Mouse (Mus musculus) heart, embryonic 10.5 days (tissue): ENCODE measurements at regions not wholly inside any gene's neighbourhood (a gene's known extent, or its start where the extent isn't known, plus 50 kb on each side); places are given as distances from the start of the nearest gene placed in this dataset.

Experiments
- DNase-seq: peaks from one replicate; pipeline ENCODE4 v3.0.0-alpha.2; 2017; ENCODE audit warnings: low spot score
- H3K27ac ChIP-seq: fragments of 300-500 bp; sonication (generic); 2 replicates; pipeline ENCODE4 v1.5.1; 2016; ENCODE audit warnings: mild to moderate bottlenecking
- H3K27me3 ChIP-seq: fragments of 300-500 bp; sonication (generic); 2 replicates; pipeline ENCODE4 v1.6.1; 2016; ENCODE audit warnings: mild to moderate bottlenecking; ENCODE audit not compliant: poor library complexity, insufficient read depth, severe bottlenecking
- H3K36me3 ChIP-seq: fragments of 300-500 bp; sonication (generic); 2 replicates; pipeline ENCODE4 v1.6.1; 2016; ENCODE audit warnings: mild to moderate bottlenecking, moderate library complexity
- H3K4me1 ChIP-seq: fragments of 300-500 bp; sonication (generic); 2 replicates; pipeline ENCODE4 v1.6.1; 2016; ENCODE audit warnings: mild to moderate bottlenecking
- H3K4me3 ChIP-seq: fragments of 300-500 bp; sonication (generic); 2 replicates; pipeline ENCODE4 v1.5.1; 2016; ENCODE audit warnings: mild to moderate bottlenecking, moderate library complexity
- H3K9me3 ChIP-seq: fragments of 300-500 bp; sonication (generic); 2 replicates; pipeline ENCODE4 v1.6.1; 2016; ENCODE audit warnings: mild to moderate bottlenecking, moderate library complexity
- WGBS: fragments of 180-500 bp; shearing (Covaris S2); methylation state at CpG from one replicate; pipeline ENCODE4 v1.1.7; 2016; 5-methylcytosine and 5-hydroxymethylcytosine counted together

- no peak for DNase-seq
- 86% methylated on average over 5 of the region's 5 CpGs for WGBS
- no peaks in the 10 kb centered on the region for H3K36me3 ChIP-seq
- H3K27me3 ChIP-seq: no peaks in the 10 kb centered on the region
- no peak overlapping the region for H3K4me3 ChIP-seq
- H3K4me1 ChIP-seq: peaks cover 57% of the 10 kb centered on the region
- H3K27ac ChIP-seq: peak overlapping the region; percentile 78
- H3K9me3 ChIP-seq: no peaks in the 10 kb centered on the region
Measured at GRCm38 (mm10) chr17:84082571-84082970, 105.2 kb downstream of the Zfp36l2 start.

- H3K27me3 ChIP-seq: no peaks in the 10 kb centered on the region
- no peaks in the 10 kb centered on the region for H3K36me3 ChIP-seq
- no peaks in the 10 kb centered on the region for H3K9me3 ChIP-seq
- peak overlapping the region; percentile 78 for H3K27ac ChIP-seq
- 0 out of 2 replicates have a peak overlapping the region, but pooled peaks have one; percentile 5 for H3K4me3 ChIP-seq
- no peak for DNase-seq
- WGBS: 23% methylated on average over 8 of the region's 8 CpGs
- H3K4me1 ChIP-seq: peaks cover 57% of the 10 kb centered on the region
Measured at GRCm38 (mm10) chr17:84081751-84082352, 105.9 kb downstream of the Zfp36l2 start.

GRCm38 (mm10) chr17:84075081-84075938, 112.4 kb downstream of the Zfp36l2 start:
- no peak overlapping the region for H3K4me3 ChIP-seq
- no peak for DNase-seq
- no peaks in the 10 kb centered on the region for H3K27me3 ChIP-seq
- peaks cover 10% of the 10 kb centered on the region for H3K4me1 ChIP-seq
- 70% methylated on average over 3 of the region's 3 CpGs for WGBS
- H3K36me3 ChIP-seq: no peaks in the 10 kb centered on the region
- H3K27ac ChIP-seq: no peak overlapping the region
- H3K9me3 ChIP-seq: no peaks in the 10 kb centered on the region

GRCm38 (mm10) chr17:84074000-84074782, 113.6 kb downstream of the Zfp36l2 start:
- no peak for DNase-seq
- no peaks in the 10 kb centered on the region for H3K27me3 ChIP-seq
- 72% methylated on average over 10 of the region's 10 CpGs for WGBS
- H3K4me1 ChIP-seq: peaks cover 9% of the 10 kb centered on the region
- H3K4me3 ChIP-seq: no peak overlapping the region
- no peaks in the 10 kb centered on the region for H3K9me3 ChIP-seq
- no peak overlapping the region for H3K27ac ChIP-seq
- no peaks in the 10 kb centered on the region for H3K36me3 ChIP-seq

GRCm38 (mm10) chr17:84072426-84073030, 115.2 kb downstream of the Zfp36l2 start:
- H3K4me1 ChIP-seq: peaks cover 12% of the 10 kb centered on the region
- H3K27ac ChIP-seq: no peak overlapping the region
- H3K36me3 ChIP-seq: no peaks in the 10 kb centered on the region
- H3K4me3 ChIP-seq: no peak overlapping the region
- H3K27me3 ChIP-seq: peaks cover 11% of the 10 kb centered on the region
- 56% methylated on average over 4 of the region's 4 CpGs for WGBS
- H3K9me3 ChIP-seq: no peaks in the 10 kb centered on the region
- DNase-seq: no peak

GRCm38 (mm10) chr17:84071855-84072254, 115.9 kb downstream of the Zfp36l2 start:
- no peak overlapping the region for H3K4me3 ChIP-seq
- peaks cover 16% of the 10 kb centered on the region for H3K27me3 ChIP-seq
- no peaks in the 10 kb centered on the region for H3K9me3 ChIP-seq
- 85% methylated on average over 2 of the region's 2 CpGs for WGBS
- no peak overlapping the region for H3K27ac ChIP-seq
- no peaks in the 10 kb centered on the region for H3K36me3 ChIP-seq
- no peak for DNase-seq
- H3K4me1 ChIP-seq: peaks cover 16% of the 10 kb centered on the region

GRCm38 (mm10) chr17:84070596-84070995, 117.2 kb downstream of the Zfp36l2 start:
- no peak for DNase-seq
- H3K4me3 ChIP-seq: no peak overlapping the region
- WGBS: 79% methylated on average over 3 of the region's 3 CpGs
- peaks cover 16% of the 10 kb centered on the region for H3K4me1 ChIP-seq
- no peak overlapping the region for H3K27ac ChIP-seq
- H3K36me3 ChIP-seq: no peaks in the 10 kb centered on the region
- no peaks in the 10 kb centered on the region for H3K9me3 ChIP-seq
- H3K27me3 ChIP-seq: peaks cover 21% of the 10 kb centered on the region

GRCm38 (mm10) chr17:84067102-84067501, 120.6 kb downstream of the Zfp36l2 start:
- 60% methylated on average over 26 of the region's 26 CpGs for whole genome bisulfite sequencing
- Histone ChIP-seq H3K27me3 (peaks cover 31% of the 10 kb centered on the region), H3K4me3 (no peak overlapping the region), H3K9me3 (no peaks in the 10 kb centered on the region), H3K27ac (no peak overlapping the region), H3K36me3 (no peaks in the 10 kb centered on the region), H3K4me1 (peaks cover 21% of the 10 kb centered on the region)
- DNase-seq: no peak

GRCm38 (mm10) chr17:84063791-84064190, 124.0 kb downstream of the Zfp36l2 start:
- H3K4me1 ChIP-seq: peaks cover 30% of the 10 kb centered on the region
- WGBS: 40% methylated on average over 7 of the region's 7 CpGs

GRCm38 (mm10) chr17:84061621-84062020, 126.1 kb downstream of the Zfp36l2 start:
- Histone ChIP-seq H3K4me1 (peaks cover 34% of the 10 kb centered on the region), H3K27me3 (peaks cover 19% of the 10 kb centered on the region), H3K36me3 (no peaks in the 10 kb centered on the region), H3K27ac (no peak overlapping the region), H3K4me3 (no peak overlapping the region), H3K9me3 (no peaks in the 10 kb centered on the region)
- WGBS: 64% methylated on average over 6 of the region's 6 CpGs
- DNase-seq: no peak

More at GRCm38 (mm10) chr17:84063791-84064190, 124.0 kb downstream of the Zfp36l2 start:
- Histone ChIP-seq H3K27ac (0 out of 2 replicates have a peak overlapping the region, but pooled peaks have one; percentile 36), H3K4me3 (no peak overlapping the region), H3K36me3 (no peaks in the 10 kb centered on the region), H3K9me3 (no peaks in the 10 kb centered on the region), H3K27me3 (peaks cover 36% of the 10 kb centered on the region)
- DNase-seq: no peak

GRCm38 (mm10) chr17:84056469-84056868, 131.3 kb downstream of the Zfp36l2 start:
- H3K27me3 ChIP-seq: peaks cover 10% of the 10 kb centered on the region; the same call in 1 of the 2 replicates
- no peaks in the 10 kb centered on the region for H3K36me3 ChIP-seq
- H3K4me3 ChIP-seq: no peak overlapping the region
- 83% methylated on average over 4 of the region's 4 CpGs for WGBS
- no peak overlapping the region for H3K27ac ChIP-seq
- peaks cover 26% of the 10 kb centered on the region for H3K4me1 ChIP-seq
- DNase-seq: no peak
- H3K9me3 ChIP-seq: no peaks in the 10 kb centered on the region

- no peak for DNase-seq
- H3K27ac ChIP-seq: no peak overlapping the region
- whole genome bisulfite sequencing: 77% methylated on average over 8 of the region's 8 CpGs
- H3K27me3 ChIP-seq: 0 out of 2 replicates have a peak, but pooled peaks cover 4% of the 10 kb centered on the region
- H3K4me3 ChIP-seq: no peak overlapping the region
- peaks cover 8% of the 10 kb centered on the region for H3K4me1 ChIP-seq
- no peaks in the 10 kb centered on the region for H3K36me3 ChIP-seq
- 0 out of 2 replicates have a peak, but pooled peaks cover 3% of the 10 kb centered on the region for H3K9me3 ChIP-seq
Measured at GRCm38 (mm10) chr17:84052437-84052836, 135.3 kb downstream of the Zfp36l2 start.
